Mouse (Mus musculus) cerebellum, adult 2 months (tissue): ENCODE measurements around the gene Kap. TPM values are rescaled to one million over a fixed set of nuclear protein-coding genes. Genes with fewer than 3 reads are reported as not detected.

Source experiments
- DNase-seq, 2 experiments: peaks; one replicate each; pipeline ENCODE4 v3.0.0; 2021
- H3K27ac ChIP-seq: fragments of 200-500 bp; 2 replicates; pipeline ENCODE4 v1.5.1; 2012; ENCODE audit warnings: low read length, control low read depth, inconsistent platforms; ENCODE audit not compliant: insufficient read depth
- H3K27me3 ChIP-seq: fragments of 200-500 bp; 2 replicates; pipeline ENCODE4 v1.6.1; 2012; ENCODE audit warnings: inconsistent platforms, mild to moderate bottlenecking, low read length, moderate library complexity; ENCODE audit not compliant: control insufficient read depth, insufficient read depth
- H3K4me1 ChIP-seq: fragments of 200-500 bp; 2 replicates; pipeline ENCODE4 v1.6.1; 2011; ENCODE audit warnings: low read length; ENCODE audit not compliant: control insufficient read depth, insufficient read depth
- H3K4me3 ChIP-seq: fragments of 200-500 bp; replicated peaks from 2 replicates; pipeline ENCODE3; 2011; ENCODE audit warnings: mild to moderate bottlenecking, low read depth, low read length, control low read depth; ENCODE audit not compliant: insufficient read depth
- CTCF ChIP-seq: fragments of 200-500 bp; IDR thresholded peaks from 2 replicates; pipeline ENCODE4 v1.5.1; 2011; ENCODE audit warnings: low read depth, mild to moderate bottlenecking, control low read depth, low read length, moderate library complexity, borderline replicate concordance; ENCODE audit not compliant: insufficient read depth
- POLR2A ChIP-seq: fragments of 200-500 bp; IDR thresholded peaks from 2 replicates; pipeline ENCODE4 v1.6.1; 2011; ENCODE audit warnings: low read length, control low read depth, borderline replicate concordance; ENCODE audit not compliant: insufficient read depth
- WGBS: fragments of 180-500 bp; shearing (Covaris S2); methylation state at CpG from one replicate; pipeline ENCODE4 v1.1.7; 2018; 5-methylcytosine and 5-hydroxymethylcytosine counted together
- polyA plus RNA-seq: library from polyadenylated mRNA; depleted of rRNA; stranded (reverse); fragments of >200 nt; gene quantifications from 2 replicates; pipeline ENCODE4 v1.2.3, GENCODE M21; 2012; rRNA removed

Gene Kap
- not detected in 2 replicates for polyA plus RNA-seq

DNA sequence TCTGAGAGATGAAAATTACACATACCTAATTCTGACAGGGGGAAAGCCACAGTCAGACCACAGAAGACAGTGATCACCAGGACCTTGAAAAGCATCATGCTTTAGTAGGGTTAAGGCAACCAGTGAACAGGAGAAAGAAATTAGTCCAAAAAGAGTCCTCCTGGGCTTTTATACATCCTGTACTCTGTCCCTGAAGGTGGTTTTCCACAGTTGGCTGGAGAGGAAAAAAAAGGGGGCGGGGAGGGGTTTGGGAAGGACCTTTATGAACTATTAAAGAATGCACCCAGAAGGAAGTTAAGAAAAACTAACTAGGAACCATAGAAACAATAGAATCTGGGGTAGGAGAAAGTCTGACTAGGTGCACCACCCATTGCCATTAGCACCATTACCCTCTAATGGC, at the start of gene Kap:
Gene Kap, minus strand, starts transcription at position 237 of the 400 bp plus-strand sequence.
- TF ChIP-seq CTCF, result no peak
- TF ChIP-seq POLR2A, result no peak
- WGBS, result 59% methylated on average over 1 of the region's 1 CpGs
- Histone ChIP-seq H3K27me3 (no peaks in the 10 kb centered on the region), H3K4me3 (no peak within 1 kb of the TSS), H3K4me1 (no peaks in the 10 kb centered on the region), H3K27ac (no peak within 1 kb of the TSS)
- DNase-seq, result no peak

GRCm38 (mm10) chr6:133885871-133886415, 32.4 kb upstream of the Kap start:
- Histone ChIP-seq H3K4me1 (no peaks in the 10 kb centered on the region), H3K27ac (no peak overlapping the region), H3K4me3 (no peak overlapping the region), H3K27me3 (no peaks in the 10 kb centered on the region)
- no peak for TF ChIP-seq POLR2A
- TF ChIP-seq CTCF, result no peak
- 86% methylated on average over 5 of the region's 5 CpGs for WGBS
- DNase-seq, result no peak

GRCm38 (mm10) chr6:133883446-133883985, 30.0 kb upstream of the Kap start:
- Histone ChIP-seq H3K4me3 (no peak overlapping the region), H3K27me3 (no peaks in the 10 kb centered on the region), H3K27ac (no peak overlapping the region), H3K4me1 (no peaks in the 10 kb centered on the region)
- DNase-seq, result no peak
- 82% methylated on average over 5 of the region's 5 CpGs for whole genome bisulfite sequencing
- TF ChIP-seq CTCF, result no peak
- TF ChIP-seq POLR2A, result no peak

DNA sequence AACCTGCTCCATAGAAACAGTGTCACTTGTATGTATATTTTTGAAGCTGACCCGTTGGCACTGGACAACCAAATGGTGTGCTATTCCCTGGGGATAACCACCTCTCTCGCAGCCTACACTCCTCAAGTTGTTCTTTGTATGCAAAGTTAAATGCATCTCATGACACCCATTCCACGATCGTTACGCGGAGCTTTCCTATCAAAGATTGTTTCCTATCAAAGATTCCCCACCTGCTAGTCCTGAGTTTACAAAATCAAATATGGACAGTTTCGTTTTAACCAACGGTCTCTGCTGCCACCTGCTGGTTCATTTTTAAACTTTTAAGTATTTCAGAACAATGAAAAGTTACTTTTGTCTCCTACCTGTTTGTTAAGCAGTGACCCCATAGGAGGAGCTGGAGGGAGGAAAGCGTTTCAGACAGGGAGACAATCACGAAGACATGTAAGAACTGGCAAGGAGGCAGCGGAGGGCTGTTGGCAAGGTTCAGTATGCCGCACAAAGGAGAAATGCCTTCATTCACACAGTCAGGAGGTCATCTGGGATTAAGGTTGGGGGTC, 22.4 kb upstream of the Kap start:
- no peaks in the 10 kb centered on the region for H3K27me3 ChIP-seq
- H3K4me3 ChIP-seq, result no peak overlapping the region
- peak; percentile 8 to 11 for DNase-seq
- 19% methylated on average over 12 of the region's 12 CpGs for whole genome bisulfite sequencing
- no peaks in the 10 kb centered on the region for H3K4me1 ChIP-seq
- no peak overlapping the region for H3K27ac ChIP-seq
- TF ChIP-seq CTCF (0 out of 2 replicates have a peak, but pooled peaks have one; percentile 0), POLR2A (no peak)

- Histone ChIP-seq H3K27ac (no peak overlapping the region), H3K4me1 (no peaks in the 10 kb centered on the region), H3K4me3 (no peak overlapping the region), H3K27me3 (no peaks in the 10 kb centered on the region)
- DNase-seq, result no peak
- TF ChIP-seq POLR2A, result no peak
- no peak for TF ChIP-seq CTCF
- WGBS, result 79% methylated on average over 2 of the region's 2 CpGs
These were observed 19.1 kb upstream of the Kap start for GRCm38 (mm10) chr6:133872667-133873066.

- no peak for TF ChIP-seq POLR2A
- no peak for TF ChIP-seq CTCF
- Histone ChIP-seq H3K4me1 (no peaks in the 10 kb centered on the region), H3K27me3 (no peaks in the 10 kb centered on the region), H3K27ac (no peak overlapping the region), H3K4me3 (no peak overlapping the region)
- 52% methylated on average over 1 of the region's 1 CpGs for WGBS
- DNase-seq, result no peak
These were observed 17.6 kb upstream of the Kap start for GRCm38 (mm10) chr6:133871131-133871530.

- Histone ChIP-seq H3K27me3 (no peaks in the 10 kb centered on the region), H3K27ac (no peak overlapping the region), H3K4me3 (no peak overlapping the region), H3K4me1 (no peaks in the 10 kb centered on the region)
- 84% methylated on average over 1 of the region's 1 CpGs for WGBS
- no peak for DNase-seq
- no peak for TF ChIP-seq POLR2A
- no peak for TF ChIP-seq CTCF
These were observed 14.8 kb upstream of the Kap start for GRCm38 (mm10) chr6:133868381-133868780.

- Histone ChIP-seq H3K4me3 (no peak overlapping the region), H3K27ac (no peak overlapping the region), H3K4me1 (no peaks in the 10 kb centered on the region), H3K27me3 (no peaks in the 10 kb centered on the region)
- WGBS, result 56% methylated on average over 2 of the region's 2 CpGs
- no peak for DNase-seq
- no peak for TF ChIP-seq POLR2A
- no peak for TF ChIP-seq CTCF
These were observed 2.3 kb upstream of the Kap start for GRCm38 (mm10) chr6:133855871-133856270.
